8 mouse cellular contexts compared by ENCODE assay signal in genomic region chr6:65765057-65765456, GRCm38 (mm10). TPM values are rescaled to one million over a fixed set of nuclear protein-coding genes. Genes with fewer than 3 reads are reported as not detected.
DNase-seq lines count a peak whose midpoint lies in the region; ATAC-seq and TF ChIP-seq lines count a peak whose summit lies in the region.

No protein-coding gene starts in this region.

- no peaks in the 10 kb centered on the region for H3K27me3 ChIP-seq in heart, embryonic 10.5 days (ENCODE audit: insufficient read depth, poor library complexity, severe bottlenecking)
- no peaks in the 10 kb centered on the region; the same call in 1 of the 2 replicates for H3K27me3 ChIP-seq in kidney, adult 2 months (replicated peaks; ENCODE audit: control insufficient read depth, insufficient read depth, low read length)
- H3K27me3 ChIP-seq in midbrain, embryonic 14.5 days (ENCODE audit: control insufficient read depth, insufficient read depth, low read length) = no peaks in the 10 kb centered on the region

- WGBS in heart, embryonic 10.5 days = 28% methylated on average over 8 of the region's 8 CpGs
- WGBS in kidney, adult 2 months = 11% methylated on average over 8 of the region's 8 CpGs
- 19% methylated on average over 8 of the region's 8 CpGs for WGBS in midbrain, embryonic 14.5 days

- H3K4me3 ChIP-seq in heart, embryonic 10.5 days = no peak overlapping the region
- H3K4me3 ChIP-seq in kidney, adult 2 months (ENCODE audit: insufficient read depth, low read depth, low read length) = no peak overlapping the region
- H3K4me3 ChIP-seq in midbrain, embryonic 14.5 days (replicated peaks; ENCODE audit: low read depth, low read length) = no peak overlapping the region

- no peak for ATAC-seq in midbrain, embryonic 14.5 days (ENCODE audit: low FRiP score, low TSS enrichment)
- ATAC-seq in megakaryocyte-erythroid progenitor cell, adult 5-6 weeks (replicated peaks; ENCODE audit: low FRiP score, low TSS enrichment, poor library complexity, severe bottlenecking) = no peak
- ATAC-seq in activated CD4-positive, CD25-positive, alpha-beta regulatory T cell, adult 4 months = no peak

- H3K9ac ChIP-seq in midbrain, embryonic 14.5 days (replicated peaks; ENCODE audit: low read length) = no peak overlapping the region

- no peak for TF ChIP-seq POLR2A in kidney, adult 2 months (IDR thresholded peaks at IDR 0.05; ENCODE audit: low read depth, low read length)

- H3K36me3 ChIP-seq in heart, embryonic 10.5 days = no peaks in the 10 kb centered on the region
- no peaks in the 10 kb centered on the region for H3K36me3 ChIP-seq in kidney, adult 2 months (ENCODE audit: control insufficient read depth, insufficient read depth, low read length)
- no peaks in the 10 kb centered on the region for H3K36me3 ChIP-seq in midbrain, embryonic 14.5 days (ENCODE audit: control insufficient read depth, insufficient read depth, low read length)

- no peak for TF ChIP-seq CTCF in kidney, adult 2 months (conservative IDR thresholded peaks at IDR 0.05; ENCODE audit: insufficient read depth, insufficient read length, low read depth, low read length)

- H3K4me1 ChIP-seq in heart, embryonic 10.5 days = peaks cover 8% of the 10 kb centered on the region; the same call in 1 of the 2 replicates
- H3K4me1 ChIP-seq in kidney, adult 2 months (ENCODE audit: control insufficient read depth, insufficient read depth, low read length) = no peaks in the 10 kb centered on the region
- H3K4me1 ChIP-seq in midbrain, embryonic 14.5 days (ENCODE audit: control insufficient read depth, insufficient read depth, low read length) = no peaks in the 10 kb centered on the region

- H3K27ac ChIP-seq in heart, embryonic 10.5 days = no peak overlapping the region
- no peak overlapping the region for H3K27ac ChIP-seq in kidney, adult 2 months (ENCODE audit: insufficient read depth, low read depth, low read length)
- no peak overlapping the region for H3K27ac ChIP-seq in midbrain, embryonic 14.5 days (replicated peaks; ENCODE audit: low read depth, low read length)

- no peak overlapping the region for H3K4me2 ChIP-seq in midbrain, embryonic 14.5 days (ENCODE audit: low read length)

- no peaks in the 10 kb centered on the region for H3K9me3 ChIP-seq in heart, embryonic 10.5 days
- H3K9me3 ChIP-seq in midbrain, embryonic 14.5 days (ENCODE audit: control insufficient read depth, low read length) = no peaks in the 10 kb centered on the region

- DNase-seq in heart, adult 11 months = peak; percentile 93
- DNase-seq in heart, embryonic 10.5 days (ENCODE audit: low spot score) = no peak
- DNase-seq in adrenal gland, adult 8-10 months = peak; percentile 58
- DNase-seq in heart, adult 8-10 months (ENCODE audit: low spot score) = peak; percentile 24
- peak; percentile 76 for DNase-seq in kidney, adult 2 months
- peak; percentile 41 for DNase-seq in midbrain, embryonic 14.5 days

RNA-seq across cellular contexts. Expression of gene Prdm5, which starts 13.7 kb away (rescaled TPM):
- 14.8 and 16.9 TPM in 2 replicates for polyA plus RNA-seq in heart, embryonic 10.5 days (2016; fragmentation: Nextera tagmentation; extraction: Ambion mirVana)
- 10 to 100 TPM; 17.9 to 28.5 (median 21.7) TPM for total RNA-seq in adrenal gland, adult 8-10 months (2022)
- 10 to 100 TPM in 1 of 4 experiments, 1 to 10 TPM in 3; 5.2 to 10.1 (median 8.9) TPM for total RNA-seq in heart, adult 8-10 months (2022)
- 2.7 and 3.3 TPM in 2 replicates for polyA plus RNA-seq in kidney, adult 2 months (2012; rRNA removed)
- polyA plus RNA-seq in midbrain, embryonic 14.5 days (2014; fragmentation: Nextera tagmentation; extraction: Ambion mirVana) = 2.9 and 5.7 TPM in 2 replicates
- 2.8 and 3.1 TPM in 2 replicates for total RNA-seq in megakaryocyte-erythroid progenitor cell, adult 5-6 weeks (2014; fragmentation: Nextera tagmentation)
- total RNA-seq in megakaryocyte-erythroid progenitor cell, adult 5-6 weeks (2017) = 7.0 and 9.0 TPM in 2 replicates
- 1 to 10 TPM; 1.4 to 2.1 TPM for polyA plus RNA-seq in activated CD4-positive, CD25-positive, alpha-beta regulatory T cell, adult 4 months (2017; shearing (Covaris generic))
